Mouse (Mus musculus): ENCODE data around the gene Nt5c1a.
A peak's percentile ranks its signal among the peaks of the same experiment; 100 is the strongest.

The Nt5c1a gene

GRCm38 (mm10) chr4:123248971-123249567 is 47.8 kb downstream of the Nt5c1a start:
- DNase-seq (ENCODE audit: low read depth): no peak

GRCm38 (mm10) chr4:123252214-123252613 is 50.9 kb downstream of the Nt5c1a start:
- no peak for DNase-seq (ENCODE audit: low read depth)

GRCm38 (mm10) chr4:123254617-123255016 is 53.3 kb downstream of the Nt5c1a start:
- DNase-seq (ENCODE audit: low read depth): peak; percentile 78

- no peak for DNase-seq (ENCODE audit: low read depth)
These were observed 58.9 kb downstream of the Nt5c1a start for GRCm38 (mm10) chr4:123260071-123260746.

GRCm38 (mm10) chr4:123261721-123262401 is 60.6 kb downstream of the Nt5c1a start, which contains the start of gene Pabpc4:
Gene Pabpc4, plus strand, starts transcription at chr4:123262351.
- DNase-seq (ENCODE audit: low read depth): no peak
